Mouse (Mus musculus): ENCODE results near the gene Lrrk1. TPM values are rescaled to one million over a fixed set of nuclear protein-coding genes. Genes with fewer than 3 reads are reported as not detected.

Gene Lrrk1
- polyA plus RNA-seq, 1 experiment from 2014 or later: 5.8 TPM

DNA sequence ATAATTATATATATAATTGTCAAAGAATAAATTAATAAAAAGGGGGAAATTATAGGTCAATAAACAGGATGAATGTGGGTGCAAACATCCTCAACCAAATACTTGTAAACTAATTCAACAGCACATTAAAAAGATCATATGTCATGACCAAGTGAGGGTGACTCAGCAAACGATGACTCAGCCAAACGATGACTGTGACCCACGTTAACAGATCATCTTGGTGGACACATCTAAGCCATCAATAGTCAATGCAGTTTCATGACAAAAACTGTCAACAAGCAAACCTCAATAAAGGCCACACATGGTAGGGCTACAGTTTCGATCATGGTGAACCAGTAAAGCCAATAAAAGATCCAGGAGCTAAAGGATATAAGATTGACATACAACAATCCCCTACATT lies 29.1 kb downstream of the Lrrk1 start:
- Histone ChIP-seq H3K4me3 (ENCODE audit: low read depth, low read length) (no peak overlapping the region), H3K36me3 (ENCODE audit: control insufficient read depth, insufficient read depth, low read length) (no peaks in the 10 kb centered on the region), H3K27ac (replicated peaks; ENCODE audit: low read depth, low read length) (no peak overlapping the region), H3K9me3 (ENCODE audit: control insufficient read depth, low read length) (no peaks in the 10 kb centered on the region), H3K4me2 (ENCODE audit: low read depth, severe bottlenecking) (no peak overlapping the region), H3K9ac (ENCODE audit: low read length) (no peak overlapping the region), H3K27me3 (ENCODE audit: control insufficient read depth, insufficient read depth, low read length) (no peaks in the 10 kb centered on the region), H3K4me1 (ENCODE audit: control insufficient read depth, insufficient read depth, low read length) (no peaks in the 10 kb centered on the region)
- ATAC-seq (ENCODE audit: insufficient number of reproducible peaks, low FRiP score, low TSS enrichment, low read depth) (no peak), DNase-seq (ENCODE audit: low spot score) (no peak)
- WGBS: 90% methylated on average over 4 of the region's 4 CpGs

DNA sequence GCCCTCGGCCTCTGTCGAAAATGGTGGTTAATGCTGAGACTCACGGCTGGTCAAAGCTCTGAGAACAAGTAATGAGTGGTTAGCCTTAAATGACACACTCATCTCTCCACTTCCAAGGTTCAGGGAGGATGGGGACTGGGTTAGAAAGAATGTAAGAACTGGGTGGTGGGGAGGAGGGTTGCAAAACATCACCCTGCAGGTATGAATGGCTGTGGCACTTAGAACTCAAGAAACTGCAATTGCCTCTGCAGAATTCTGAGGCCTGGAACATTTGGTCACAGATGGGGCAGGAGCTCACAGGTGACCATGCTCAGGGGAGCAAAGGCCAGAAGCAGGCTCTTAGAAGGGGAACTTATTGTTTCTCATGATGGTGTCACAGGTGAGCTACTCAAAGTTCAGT lies 29.7 kb downstream of the Lrrk1 start:
- no peak for DNase-seq (ENCODE audit: low spot score)
- WGBS: 86% methylated on average over 3 of the region's 3 CpGs
- Histone ChIP-seq H3K4me3 (ENCODE audit: low read depth, low read length) (no peak overlapping the region), H3K36me3 (ENCODE audit: control insufficient read depth, insufficient read depth, low read length) (no peaks in the 10 kb centered on the region), H3K27me3 (ENCODE audit: control insufficient read depth, insufficient read depth, low read length) (no peaks in the 10 kb centered on the region), H3K9ac (ENCODE audit: low read length) (no peak overlapping the region), H3K27ac (replicated peaks; ENCODE audit: low read depth, low read length) (no peak overlapping the region), H3K9me3 (ENCODE audit: control insufficient read depth, low read length) (no peaks in the 10 kb centered on the region), H3K4me1 (ENCODE audit: control insufficient read depth, insufficient read depth, low read length) (no peaks in the 10 kb centered on the region), H3K4me2 (ENCODE audit: low read depth, severe bottlenecking) (no peak overlapping the region)
- ATAC-seq (ENCODE audit: insufficient number of reproducible peaks, low FRiP score, low TSS enrichment, low read depth): no peak

DNA sequence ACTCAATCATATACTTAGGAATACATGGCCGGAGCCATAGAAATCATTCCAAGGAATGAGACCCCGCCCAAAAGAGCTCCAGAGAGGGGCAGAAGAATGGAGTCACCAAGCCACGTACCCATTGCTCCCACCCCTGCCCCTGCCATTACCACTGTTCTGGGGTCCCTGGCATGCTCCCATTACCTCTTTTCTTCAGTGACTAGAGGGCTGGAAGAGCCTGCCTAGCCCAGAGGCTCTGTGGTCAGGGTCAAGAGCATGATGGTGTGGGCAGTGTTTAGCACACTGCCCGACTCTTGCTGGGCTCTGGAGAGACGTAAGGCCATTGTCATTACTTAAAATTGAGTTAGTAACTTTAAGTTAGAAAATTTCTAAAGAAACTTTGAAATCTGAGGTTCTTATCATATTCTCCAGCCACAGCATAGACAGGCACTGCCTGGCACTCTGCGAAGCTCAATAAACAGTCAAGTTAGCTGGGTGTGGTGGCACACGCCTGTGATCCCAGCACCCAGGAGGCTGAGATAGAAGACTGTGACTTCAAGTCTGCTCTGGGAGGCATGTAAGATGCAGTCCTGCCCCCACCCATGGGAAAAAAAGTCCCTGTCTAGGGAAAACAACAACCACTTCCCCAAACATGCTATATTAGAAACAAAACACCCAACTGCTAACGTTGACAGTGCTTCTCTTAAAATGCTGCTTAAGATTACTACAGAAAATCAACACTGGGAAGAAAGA lies 32.2 kb downstream of the Lrrk1 start:
- Histone ChIP-seq H3K9me3 (ENCODE audit: control insufficient read depth, low read length) (no peaks in the 10 kb centered on the region), H3K4me3 (ENCODE audit: low read depth, low read length) (no peak overlapping the region), H3K9ac (ENCODE audit: low read length) (no peak overlapping the region), H3K27ac (replicated peaks; ENCODE audit: low read depth, low read length) (no peak overlapping the region), H3K4me2 (ENCODE audit: low read depth, severe bottlenecking) (no peak overlapping the region), H3K4me1 (ENCODE audit: control insufficient read depth, insufficient read depth, low read length) (no peaks in the 10 kb centered on the region), H3K36me3 (ENCODE audit: control insufficient read depth, insufficient read depth, low read length) (no peaks in the 10 kb centered on the region), H3K27me3 (ENCODE audit: control insufficient read depth, insufficient read depth, low read length) (no peaks in the 10 kb centered on the region)
- ATAC-seq (ENCODE audit: insufficient number of reproducible peaks, low FRiP score, low TSS enrichment, low read depth): no peak
- 88% methylated on average over 8 of the region's 8 CpGs for WGBS
- no peak for DNase-seq (ENCODE audit: low spot score)

DNA sequence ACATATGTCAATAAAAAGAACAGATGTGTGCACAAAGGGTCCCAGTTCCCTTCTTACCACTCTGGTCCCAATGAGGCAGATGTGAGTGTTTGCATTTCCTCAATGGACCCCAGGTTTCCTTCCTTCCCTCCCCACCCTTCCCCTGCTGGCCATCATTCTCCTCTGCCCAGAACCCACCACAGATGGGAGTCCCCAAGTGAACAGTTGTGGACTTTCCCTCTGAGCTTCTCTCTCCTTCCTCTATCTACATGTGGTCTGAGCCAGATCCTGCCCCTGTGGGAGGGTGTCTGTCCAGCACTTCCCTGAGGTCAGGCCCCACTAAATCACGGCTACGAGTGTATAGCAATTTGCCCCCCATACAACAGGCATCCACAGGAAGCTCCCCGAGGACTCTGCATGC lies 33.2 kb downstream of the Lrrk1 start:
- Histone ChIP-seq H3K36me3 (ENCODE audit: control insufficient read depth, insufficient read depth, low read length) (no peaks in the 10 kb centered on the region), H3K27me3 (ENCODE audit: control insufficient read depth, insufficient read depth, low read length) (no peaks in the 10 kb centered on the region)
- WGBS: 47% methylated on average over 3 of the region's 3 CpGs

DNA sequence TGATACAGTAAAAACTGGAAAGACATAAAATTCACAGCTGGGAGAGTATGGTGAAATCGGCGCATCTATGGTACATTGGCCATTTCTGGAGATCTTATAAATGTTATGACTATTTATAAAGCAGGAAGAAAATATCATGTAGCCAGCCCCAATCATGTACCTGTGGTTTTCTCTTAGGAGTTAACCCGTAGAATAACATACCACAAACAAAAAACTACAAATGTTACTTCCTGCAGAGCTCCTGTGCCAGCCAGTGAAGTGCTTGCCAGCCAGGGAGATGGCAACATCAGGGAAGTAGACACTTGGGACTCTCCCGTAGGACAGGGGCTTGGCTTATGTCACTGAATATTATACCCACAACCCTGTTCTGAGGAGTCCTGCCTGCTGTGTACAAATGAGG lies 37.1 kb downstream of the Lrrk1 start:
- H3K4me2 ChIP-seq (ENCODE audit: low read depth, severe bottlenecking): no peak overlapping the region
- no peak for DNase-seq (ENCODE audit: low spot score)
- no peaks in the 10 kb centered on the region for H3K27me3 ChIP-seq (ENCODE audit: control insufficient read depth, insufficient read depth, low read length)
- no peak overlapping the region for H3K4me3 ChIP-seq (ENCODE audit: low read depth, low read length)
- WGBS: 89% methylated on average over 4 of the region's 4 CpGs
- H3K27ac ChIP-seq (replicated peaks; ENCODE audit: low read depth, low read length): no peak overlapping the region
- H3K9me3 ChIP-seq (ENCODE audit: control insufficient read depth, low read length): no peaks in the 10 kb centered on the region
- no peak for ATAC-seq (ENCODE audit: insufficient number of reproducible peaks, low FRiP score, low TSS enrichment, low read depth)
- H3K9ac ChIP-seq (ENCODE audit: low read length): no peak overlapping the region
- H3K36me3 ChIP-seq (ENCODE audit: control insufficient read depth, insufficient read depth, low read length): no peaks in the 10 kb centered on the region
- H3K4me1 ChIP-seq (ENCODE audit: control insufficient read depth, insufficient read depth, low read length): no peaks in the 10 kb centered on the region

More for the DNA sequence above, 33.2 kb downstream of the Lrrk1 start:
- Histone ChIP-seq H3K27ac (replicated peaks; ENCODE audit: low read depth, low read length) (no peak overlapping the region), H3K9me3 (ENCODE audit: control insufficient read depth, low read length) (no peaks in the 10 kb centered on the region), H3K9ac (ENCODE audit: low read length) (no peak overlapping the region), H3K4me1 (ENCODE audit: control insufficient read depth, insufficient read depth, low read length) (no peaks in the 10 kb centered on the region), H3K4me3 (ENCODE audit: low read depth, low read length) (no peak overlapping the region), H3K4me2 (ENCODE audit: low read depth, severe bottlenecking) (no peak overlapping the region)
- DNase-seq (ENCODE audit: low spot score) (no peak), ATAC-seq (ENCODE audit: insufficient number of reproducible peaks, low FRiP score, low TSS enrichment, low read depth) (no peak)

DNA sequence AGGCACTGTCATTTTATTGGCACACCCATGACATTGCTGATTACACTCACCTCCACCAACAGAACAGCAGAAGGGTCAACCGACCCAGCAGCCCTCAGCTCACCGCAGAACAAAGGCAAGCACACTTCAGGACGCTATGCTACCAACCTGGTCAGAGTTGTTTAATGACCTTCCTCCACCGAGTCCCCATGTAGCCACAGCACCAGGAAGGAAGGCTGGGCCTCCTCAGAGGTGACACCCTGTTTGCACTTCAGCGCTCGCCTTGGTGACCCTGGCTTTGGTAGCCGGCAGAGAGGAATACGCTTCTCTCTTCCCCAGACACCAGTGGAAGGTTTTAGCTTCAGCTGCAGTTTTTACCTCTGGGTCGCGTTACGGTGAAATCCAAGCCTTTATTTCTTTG lies 38.5 kb downstream of the Lrrk1 start:
- no peak overlapping the region for H3K4me3 ChIP-seq (ENCODE audit: low read depth, low read length)
- ATAC-seq (ENCODE audit: insufficient number of reproducible peaks, low FRiP score, low TSS enrichment, low read depth) (no peak), DNase-seq (ENCODE audit: low spot score) (no peak)
- H3K27me3 ChIP-seq (ENCODE audit: control insufficient read depth, insufficient read depth, low read length): no peaks in the 10 kb centered on the region
- no peak overlapping the region for H3K4me2 ChIP-seq (ENCODE audit: low read depth, severe bottlenecking)
- 46% methylated on average over 11 of the region's 11 CpGs for WGBS
- H3K4me1 ChIP-seq (ENCODE audit: control insufficient read depth, insufficient read depth, low read length): no peaks in the 10 kb centered on the region
- no peaks in the 10 kb centered on the region for H3K36me3 ChIP-seq (ENCODE audit: control insufficient read depth, insufficient read depth, low read length)
- no peaks in the 10 kb centered on the region for H3K9me3 ChIP-seq (ENCODE audit: control insufficient read depth, low read length)
- no peak overlapping the region for H3K9ac ChIP-seq (ENCODE audit: low read length)
- H3K27ac ChIP-seq (replicated peaks; ENCODE audit: low read depth, low read length): no peak overlapping the region

DNA sequence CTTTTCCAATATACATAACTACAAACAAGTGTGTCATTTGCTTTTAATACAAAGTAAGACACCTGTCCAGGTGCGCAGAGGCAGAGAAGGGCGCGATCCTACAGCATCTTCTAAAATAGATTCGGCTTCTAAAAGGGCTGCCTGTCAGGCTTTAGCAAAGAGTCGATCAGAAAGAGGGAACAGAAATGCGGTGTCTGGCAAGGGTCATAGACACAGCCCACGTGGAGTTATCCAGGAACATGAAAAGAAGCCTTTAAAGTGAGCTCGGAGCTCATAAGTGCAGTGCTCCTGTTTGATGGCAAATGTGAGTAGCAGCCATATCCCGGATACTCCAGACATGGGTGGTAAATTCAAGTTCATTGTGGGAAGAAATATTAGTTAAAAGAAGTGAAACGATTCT lies 39.6 kb downstream of the Lrrk1 start:
- Histone ChIP-seq H3K27ac (replicated peaks; ENCODE audit: low read depth, low read length) (no peak overlapping the region), H3K9me3 (ENCODE audit: control insufficient read depth, low read length) (no peaks in the 10 kb centered on the region), H3K27me3 (ENCODE audit: control insufficient read depth, insufficient read depth, low read length) (no peaks in the 10 kb centered on the region), H3K4me1 (ENCODE audit: control insufficient read depth, insufficient read depth, low read length) (no peaks in the 10 kb centered on the region), H3K4me3 (ENCODE audit: low read depth, low read length) (no peak overlapping the region), H3K9ac (ENCODE audit: low read length) (no peak overlapping the region), H3K4me2 (ENCODE audit: low read depth, severe bottlenecking) (no peak overlapping the region), H3K36me3 (ENCODE audit: control insufficient read depth, insufficient read depth, low read length) (no peaks in the 10 kb centered on the region)
- WGBS: 85% methylated on average over 10 of the region's 10 CpGs
- no peak for DNase-seq (ENCODE audit: low spot score)
- no peak for ATAC-seq (ENCODE audit: insufficient number of reproducible peaks, low FRiP score, low TSS enrichment, low read depth)

DNA sequence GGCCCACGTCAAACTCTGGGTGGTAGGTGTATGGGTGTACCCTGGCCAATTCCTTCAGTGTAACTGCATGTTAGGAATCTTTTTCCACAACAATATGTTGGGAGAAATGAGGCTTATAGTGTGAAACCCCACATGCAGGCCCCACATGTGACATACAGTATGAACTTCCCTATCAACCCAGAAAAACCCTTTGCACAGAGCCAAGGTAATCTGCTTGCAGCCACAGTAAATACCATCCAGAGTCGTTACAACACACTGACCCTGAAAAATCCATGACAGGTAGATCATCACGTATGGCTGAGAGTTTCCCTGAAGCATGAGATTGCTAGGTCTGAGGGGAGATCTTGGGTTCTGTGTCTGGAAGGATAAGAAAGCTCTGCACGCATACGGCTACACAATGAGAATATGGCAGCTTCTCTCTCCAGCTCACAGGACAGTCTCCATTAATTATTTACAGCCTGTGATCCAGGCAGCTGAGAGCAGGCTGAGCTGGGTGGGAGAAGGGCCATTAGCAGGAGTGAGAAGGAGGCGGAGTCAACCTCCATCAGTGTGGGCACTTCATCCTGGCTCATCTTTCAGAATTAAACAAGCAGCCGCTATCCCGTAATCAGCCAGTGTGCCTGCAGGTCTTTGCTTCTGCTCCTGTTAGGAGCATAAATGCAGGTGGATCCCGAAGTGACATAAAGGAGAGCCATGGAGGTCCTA lies 41.0 kb downstream of the Lrrk1 start:
- H3K36me3 ChIP-seq (ENCODE audit: control insufficient read depth, insufficient read depth, low read length): no peaks in the 10 kb centered on the region
- 38% methylated on average over 9 of the region's 9 CpGs for WGBS
- ATAC-seq (ENCODE audit: insufficient number of reproducible peaks, low FRiP score, low TSS enrichment, low read depth) (no peak), DNase-seq (ENCODE audit: low spot score) (no peak)
- H3K4me1 ChIP-seq (ENCODE audit: control insufficient read depth, insufficient read depth, low read length): no peaks in the 10 kb centered on the region
- H3K4me2 ChIP-seq (ENCODE audit: low read depth, severe bottlenecking): no peak overlapping the region
- H3K27ac ChIP-seq (replicated peaks; ENCODE audit: low read depth, low read length): no peak overlapping the region
- H3K27me3 ChIP-seq (ENCODE audit: control insufficient read depth, insufficient read depth, low read length): no peaks in the 10 kb centered on the region
- H3K4me3 ChIP-seq (ENCODE audit: low read depth, low read length): no peak overlapping the region
- H3K9me3 ChIP-seq (ENCODE audit: control insufficient read depth, low read length): no peaks in the 10 kb centered on the region
- H3K9ac ChIP-seq (ENCODE audit: low read length): no peak overlapping the region
